Mouse (Mus musculus) ES-Bruce4 (cell line): ENCODE measurements at regions not wholly inside any gene's neighbourhood (a gene's known extent, or its start where the extent isn't known, plus 50 kb on each side); places are given as distances from the start of the nearest gene placed in this dataset.

ENCODE experiments used
- H3K27ac ChIP-seq: 2 replicates; pipeline ENCODE4 v1.5.1; 2012; ENCODE audit warnings: low read length, inconsistent platforms; ENCODE audit not compliant: insufficient read depth
- H3K27me3 ChIP-seq: 2 replicates; pipeline ENCODE4 v1.6.1; 2012; ENCODE audit warnings: mild to moderate bottlenecking, low read length, inconsistent platforms; ENCODE audit not compliant: control insufficient read depth, poor library complexity, insufficient read depth, severe bottlenecking
- H3K36me3 ChIP-seq: 2 replicates; pipeline ENCODE4 v1.6.1; 2012; ENCODE audit warnings: inconsistent platforms, mild to moderate bottlenecking, low read length, moderate library complexity; ENCODE audit not compliant: control insufficient read depth, poor library complexity, insufficient read depth, severe bottlenecking
- H3K4me1 ChIP-seq: one replicate; pipeline ENCODE4 v1.8.1; 2011; ENCODE audit warnings: low read length; ENCODE audit not compliant: control insufficient read depth, insufficient read depth
- H3K4me3 ChIP-seq: 2 replicates; pipeline ENCODE4 v1.5.1; 2011; ENCODE audit warnings: low read depth, mild to moderate bottlenecking, low read length
- H3K9ac ChIP-seq: 2 replicates; pipeline ENCODE4 v1.6.1; 2012; ENCODE audit warnings: low read depth, mild to moderate bottlenecking, inconsistent platforms; ENCODE audit not compliant: poor library complexity, severe bottlenecking
- H3K9me3 ChIP-seq: replicated peaks from 2 replicates; pipeline ENCODE4 v1.6.1; 2012; ENCODE audit warnings: mild to moderate bottlenecking, low read length, inconsistent platforms; ENCODE audit not compliant: control insufficient read depth, poor library complexity, insufficient read depth, severe bottlenecking
- CTCF ChIP-seq: IDR thresholded peaks from one replicate; pipeline ENCODE4 v1.8.1; 2011; ENCODE audit warnings: low read depth, low read length
- EP300 ChIP-seq: IDR thresholded peaks from 2 replicates; pipeline ENCODE4 v1.6.1; 2011; ENCODE audit warnings: low read depth, low read length; ENCODE audit not compliant: insufficient read depth
- POLR2A ChIP-seq: IDR thresholded peaks from one replicate; pipeline ENCODE4 v1.8.1; 2011; ENCODE audit warnings: low read length; ENCODE audit not compliant: insufficient read depth

- H3K4me1 ChIP-seq: no peaks in the 10 kb centered on the region
- H3K9me3 ChIP-seq: no peaks in the 10 kb centered on the region
- no peaks in the 10 kb centered on the region for H3K36me3 ChIP-seq
- no peak overlapping the region for H3K9ac ChIP-seq
- TF ChIP-seq POLR2A: no peak
- no peak for TF ChIP-seq CTCF
- TF ChIP-seq EP300: no peak
- H3K4me3 ChIP-seq: no peak overlapping the region
- H3K27ac ChIP-seq: no peak overlapping the region
- H3K27me3 ChIP-seq: no peaks in the 10 kb centered on the region
These were observed 81.3 kb upstream of the Kcnk2 start for GRCm38 (mm10) chr1:189483331-189483730.

- TF ChIP-seq CTCF (no peak), EP300 (no peak), POLR2A (no peak)
- no peak overlapping the region for H3K27ac ChIP-seq
These were observed 76.0 kb upstream of the Kcnk2 start for GRCm38 (mm10) chr1:189478051-189478450.

GRCm38 (mm10) chr1:189476796-189477195, 74.7 kb upstream of the Kcnk2 start:
- Histone ChIP-seq H3K9me3 (no peaks in the 10 kb centered on the region), H3K36me3 (no peaks in the 10 kb centered on the region), H3K27ac (no peak overlapping the region), H3K9ac (no peak overlapping the region), H3K4me3 (no peak overlapping the region), H3K4me1 (no peaks in the 10 kb centered on the region), H3K27me3 (no peaks in the 10 kb centered on the region)
- no peak for TF ChIP-seq POLR2A
- no peak for TF ChIP-seq CTCF
- no peak for TF ChIP-seq EP300

More at GRCm38 (mm10) chr1:189478051-189478450, 76.0 kb upstream of the Kcnk2 start:
- Histone ChIP-seq H3K27me3 (no peaks in the 10 kb centered on the region), H3K9me3 (no peaks in the 10 kb centered on the region), H3K9ac (no peak overlapping the region), H3K4me3 (no peak overlapping the region), H3K4me1 (no peaks in the 10 kb centered on the region), H3K36me3 (no peaks in the 10 kb centered on the region)

- Histone ChIP-seq H3K9ac (no peak overlapping the region), H3K4me3 (no peak overlapping the region), H3K36me3 (no peaks in the 10 kb centered on the region), H3K4me1 (no peaks in the 10 kb centered on the region), H3K27me3 (no peaks in the 10 kb centered on the region), H3K9me3 (no peaks in the 10 kb centered on the region), H3K27ac (no peak overlapping the region)
- no peak for TF ChIP-seq POLR2A
- TF ChIP-seq CTCF: no peak
- no peak for TF ChIP-seq EP300
These were observed 71.0 kb upstream of the Kcnk2 start for GRCm38 (mm10) chr1:189473071-189473470.

GRCm38 (mm10) chr1:189458421-189458820, 56.3 kb upstream of the Kcnk2 start:
- H3K9me3 ChIP-seq: no peaks in the 10 kb centered on the region
- H3K4me3 ChIP-seq: no peak overlapping the region
- H3K36me3 ChIP-seq: no peaks in the 10 kb centered on the region
- no peak overlapping the region for H3K9ac ChIP-seq
- no peaks in the 10 kb centered on the region for H3K27me3 ChIP-seq
- no peaks in the 10 kb centered on the region for H3K4me1 ChIP-seq
- no peak for TF ChIP-seq POLR2A
- no peak for TF ChIP-seq CTCF
- TF ChIP-seq EP300: no peak
- no peak overlapping the region for H3K27ac ChIP-seq
